Mouse (Mus musculus) effector memory CD4-positive, alpha-beta T cell, adult 5 months (primary cell): ENCODE results near the gene Ckm. TPM values are rescaled to one million over a fixed set of nuclear protein-coding genes. Genes with fewer than 3 reads are reported as not detected.

Source experiments
- polyA plus RNA-seq: library from polyadenylated mRNA; unstranded; fragments of 100-300 nt; shearing (Covaris generic); gene quantifications from one replicate; pipeline ENCODE4 v1.2.1, GENCODE M21; 2017

Gene Ckm
- polyA plus RNA-seq = not detected

DNA sequence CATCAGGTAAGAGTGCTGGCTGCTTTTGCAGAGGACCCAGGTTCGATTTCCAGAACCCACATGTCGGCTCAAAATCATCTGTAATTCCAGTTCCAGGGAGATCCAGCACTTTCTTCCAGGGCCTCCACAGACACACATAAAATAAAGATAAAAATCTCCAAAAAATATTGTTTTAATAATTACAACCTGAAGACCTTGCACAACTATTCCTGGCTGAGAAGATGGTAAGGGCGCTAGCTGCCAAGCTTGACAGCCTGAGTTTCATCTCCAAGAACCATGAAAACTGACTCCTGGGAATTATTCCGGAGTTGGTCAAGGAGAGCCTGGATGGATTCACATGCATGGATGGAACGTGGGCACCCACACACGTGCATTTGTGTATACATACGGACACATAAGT, at the start of gene Ckm:
Gene Ckm, plus strand, starts transcription at position 301 of the 400 bp plus-strand sequence.

DNA sequence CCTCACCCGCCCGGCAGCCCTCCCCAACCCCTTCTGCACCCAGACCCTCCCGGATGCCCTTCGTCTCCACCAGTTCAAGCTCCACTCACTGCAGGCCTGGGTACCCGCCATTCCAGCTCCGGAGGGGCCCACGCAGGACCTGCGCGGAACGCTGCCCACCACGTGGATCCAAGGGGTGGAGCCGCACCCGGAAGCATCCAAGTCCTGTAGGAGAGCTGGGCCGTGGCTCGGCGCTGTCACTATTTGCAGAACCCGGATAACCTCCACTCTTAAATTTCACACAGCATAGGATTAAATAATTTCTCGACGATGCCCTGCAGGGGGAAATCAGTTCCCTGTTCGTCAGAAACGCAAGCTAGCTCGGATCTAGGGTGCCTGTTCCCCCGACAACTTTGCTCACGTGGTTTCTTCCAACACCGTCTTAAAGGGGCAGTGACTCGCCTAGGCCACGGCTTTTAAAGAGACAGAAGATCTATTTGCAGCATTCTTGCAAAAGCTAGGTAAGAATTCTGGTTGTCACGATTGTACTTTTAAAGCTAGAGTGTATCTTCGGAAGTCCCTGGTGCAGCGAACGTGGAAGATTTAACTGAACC, 45.2 kb upstream of the Ckm start, which contains the start of the genes Cd3eap and Ppp1r13l:
Gene Cd3eap, minus strand, starts transcription at position 185 of the 593 bp plus-strand sequence.
Gene Ppp1r13l, plus strand, starts transcription at position 451 of the 593 bp plus-strand sequence.

GRCm38 (mm10) chr7:19381377-19382165, 23.0 kb upstream of the Ckm start, which contains the start of gene Ercc2:
TSS of gene Ercc2 (plus strand) at chr7:19382010.

GRCm38 (mm10) chr7:19403731-19404296, 762 bp upstream of the Ckm start, which contains the start of gene Klc3:
TSS of gene Klc3 (minus strand) at chr7:19404104.

DNA sequence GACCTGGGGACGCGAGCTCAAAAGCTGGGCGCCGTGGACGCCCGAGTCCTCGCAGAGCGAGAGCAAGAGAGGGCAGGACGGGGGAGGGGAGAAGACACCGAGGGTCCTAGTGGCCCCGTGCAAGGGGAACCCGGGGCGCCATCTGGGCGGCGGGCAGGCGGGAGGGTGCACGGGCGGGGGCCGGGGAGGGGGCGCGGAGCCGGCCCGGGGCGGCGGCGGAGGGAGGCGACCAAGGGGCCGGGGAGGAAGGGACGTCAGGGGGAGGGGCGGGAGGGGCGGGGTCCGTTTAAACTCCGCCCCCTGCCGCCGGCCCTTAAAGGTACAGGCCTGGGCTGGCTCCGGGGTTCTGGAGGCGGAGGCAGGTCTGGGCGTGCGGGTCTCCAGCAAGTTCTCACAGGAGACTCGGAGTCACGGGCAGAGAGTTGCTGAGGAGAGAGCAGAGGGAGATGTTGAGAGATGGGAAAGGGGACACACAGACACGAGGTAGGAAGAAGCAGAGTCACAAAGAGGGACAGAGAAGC, 54.1 kb downstream of the Ckm start, which contains the start of gene Mark4:
Gene Mark4, minus strand, starts transcription at position 231 of the 521 bp plus-strand sequence.

DNA sequence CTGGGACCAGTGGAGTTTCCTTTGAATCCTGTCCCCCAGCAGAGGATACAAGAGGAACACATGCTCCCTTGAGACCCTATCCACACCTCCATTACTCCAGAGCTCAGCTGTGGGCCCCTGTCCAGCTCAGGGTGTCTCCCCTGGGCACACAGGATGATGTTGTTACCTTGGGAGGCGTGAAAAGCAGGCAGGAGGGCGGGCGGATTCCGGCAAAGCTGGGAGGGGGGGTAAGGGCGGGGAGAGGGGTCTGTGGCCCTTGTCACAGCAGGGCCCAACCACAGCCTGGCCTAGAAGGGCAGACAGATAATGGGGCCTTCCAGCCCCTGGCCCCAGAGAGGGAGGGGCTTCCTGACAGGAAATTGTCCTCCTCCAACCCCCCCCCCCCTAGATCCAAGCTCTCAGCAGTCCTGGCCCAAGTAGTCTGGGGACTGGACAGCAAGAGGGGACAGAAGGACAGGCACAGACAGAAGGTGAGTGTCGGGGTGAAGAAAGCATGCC, 58.4 kb downstream of the Ckm start, which contains the start of gene Exoc3l2:
Gene Exoc3l2, plus strand, starts transcription at position 448 of the 498 bp plus-strand sequence.

Other genes with a start within 250 kb of the Ckm start
- not detected for gene Gipr, start 238.6 kb upstream of the Ckm start, polyA plus RNA-seq
- gene Eml2, start 228.4 kb upstream of the Ckm start, polyA plus RNA-seq = 16.7 TPM
- 0.12 TPM for gene Gpr4, start 192.2 kb upstream of the Ckm start, polyA plus RNA-seq
- 95.5 TPM for gene Opa3, start 176.4 kb upstream of the Ckm start, polyA plus RNA-seq
- gene Vasp, start 133.0 kb upstream of the Ckm start, polyA plus RNA-seq = 224 TPM
- 0.97 TPM for gene Ppm1n, start 124.7 kb upstream of the Ckm start, polyA plus RNA-seq
- gene Rtn2, start 122.2 kb upstream of the Ckm start, polyA plus RNA-seq = 0.14 TPM
- gene Fosb, start 94.7 kb upstream of the Ckm start, polyA plus RNA-seq = 65.7 TPM
- gene Ercc1, start 60.0 kb upstream of the Ckm start, polyA plus RNA-seq = 68.8 TPM
- gene Cd3eap, start 45.3 kb upstream of the Ckm start, polyA plus RNA-seq = 5.2 TPM
- 1.9 TPM for gene Ppp1r13l, start 45.0 kb upstream of the Ckm start, polyA plus RNA-seq
- gene Ercc2, start 22.8 kb upstream of the Ckm start, polyA plus RNA-seq = 7.5 TPM
- 6.9 TPM for gene Klc3, start 672 bp upstream of the Ckm start, polyA plus RNA-seq
- 6.2 TPM for gene Mark4, start 54.0 kb downstream of the Ckm start, polyA plus RNA-seq
- gene Exoc3l2, start 58.6 kb downstream of the Ckm start, polyA plus RNA-seq = not detected
- 4.3 TPM for gene Bloc1s3, start 103.6 kb downstream of the Ckm start, polyA plus RNA-seq
- gene Trappc6a, start 103.6 kb downstream of the Ckm start, polyA plus RNA-seq = 43.9 TPM
- gene Nkpd1, start 113.1 kb downstream of the Ckm start, polyA plus RNA-seq = not detected
- gene Ppp1r37, start 158.3 kb downstream of the Ckm start, polyA plus RNA-seq = 16.7 TPM
- gene Zfp296, start 172.5 kb downstream of the Ckm start, polyA plus RNA-seq = 1.1 TPM
- gene Gemin7, start 172.8 kb downstream of the Ckm start, polyA plus RNA-seq = 79.8 TPM
- 50.9 TPM for gene Clasrp, start 199.7 kb downstream of the Ckm start, polyA plus RNA-seq
- 177 TPM for gene Relb, start 224.7 kb downstream of the Ckm start, polyA plus RNA-seq